Mouse (Mus musculus): ENCODE measurements at regions not wholly inside any gene's neighbourhood (a gene's known extent, or its start where the extent isn't known, plus 50 kb on each side); places are given as distances from the start of the nearest gene placed in this dataset.

GRCm38 (mm10) chr3:52603244-52603704 lies 335.1 kb downstream of the Foxo1 start:
- TF ChIP-seq POLR2A (IDR thresholded peaks at IDR 0.05; ENCODE audit: borderline replicate concordance, extremely low read depth, insufficient read depth, insufficient read length, poor library complexity, severe bottlenecking): no peak
- no peak for TF ChIP-seq CTCF (IDR thresholded peaks at IDR 0.05; ENCODE audit: borderline replicate concordance, extremely low read depth, insufficient read depth, insufficient read length)
